Mouse (Mus musculus) G1E-ER4 (cell line): ENCODE results near the gene Rbbp8nl. TPM values are rescaled to one million over a fixed set of nuclear protein-coding genes. Genes with fewer than 3 reads are reported as not detected.

Experiments
- GATA1 ChIP-seq: IDR thresholded peaks from one replicate; pipeline ENCODE4 v1.8.0; 2012; ENCODE audit warnings: low read length, inconsistent platforms
- polyA plus RNA-seq: library from polyadenylated mRNA; stranded (reverse); fragments of >175 nt; gene quantifications from 2 replicates; pipeline ENCODE4 v1.2.3, GENCODE M21; 2012

Rbbp8nl gene
- not detected in 2 replicates for polyA plus RNA-seq

- TF ChIP-seq GATA1: no peak
These were observed at the start of gene Rbbp8nl for GRCm38 (mm10) chr2:180289440-180290108. TSS of gene Rbbp8nl (minus strand) at chr2:180289879.

DNA sequence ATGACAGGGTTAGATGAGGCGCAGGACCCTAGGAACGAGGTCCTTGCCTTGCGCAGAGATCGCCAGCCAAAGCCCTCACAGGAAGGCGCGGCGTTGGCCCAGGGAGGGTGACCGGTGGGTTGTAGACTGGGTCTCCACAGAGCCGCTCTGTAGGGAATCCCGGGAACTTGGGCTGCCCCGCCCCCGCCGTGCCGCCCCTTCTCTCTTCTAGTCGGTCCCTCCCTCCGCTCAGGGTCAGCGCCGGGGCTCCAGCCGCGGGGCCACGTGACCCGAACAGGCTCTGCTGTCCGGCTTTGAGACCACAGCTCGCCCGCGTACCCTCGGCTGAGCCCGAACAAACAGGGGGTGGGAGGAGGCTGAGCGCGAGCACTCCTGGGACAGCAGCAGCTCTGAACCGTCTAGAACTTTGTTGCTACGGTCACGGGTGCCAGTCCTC lies 44.9 kb upstream of the Rbbp8nl start, which contains the start of gene Gata5:
Gata5 (minus strand) TSS at position 149 of the 436 bp plus-strand sequence.
- no peak for TF ChIP-seq GATA1

GRCm38 (mm10) chr2:180333778-180334550 lies 44.3 kb upstream of the Rbbp8nl start:
- no peak for TF ChIP-seq GATA1

DNA sequence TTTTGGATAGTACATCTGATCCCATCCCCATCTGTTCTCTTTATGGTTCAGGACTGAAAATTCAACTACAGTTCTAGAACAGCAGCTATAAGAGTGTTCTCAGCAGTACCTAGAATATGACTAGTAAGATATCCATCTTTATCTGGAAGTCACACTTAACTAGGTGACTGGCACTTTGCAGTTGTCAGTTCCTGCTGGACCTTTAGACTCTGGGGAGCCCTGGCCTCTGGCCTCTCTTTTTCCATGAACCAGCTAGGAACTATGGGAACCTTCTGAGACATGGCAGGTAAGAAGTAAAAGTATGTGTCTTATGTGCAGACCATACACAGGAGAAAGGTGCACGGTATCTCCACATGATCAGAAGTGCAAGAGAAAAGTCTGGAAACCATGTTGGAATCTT lies 39.8 kb upstream of the Rbbp8nl start:
- no peak for TF ChIP-seq GATA1

GRCm38 (mm10) chr2:180322674-180323355 lies 33.1 kb upstream of the Rbbp8nl start:
- TF ChIP-seq GATA1: no peak

DNA sequence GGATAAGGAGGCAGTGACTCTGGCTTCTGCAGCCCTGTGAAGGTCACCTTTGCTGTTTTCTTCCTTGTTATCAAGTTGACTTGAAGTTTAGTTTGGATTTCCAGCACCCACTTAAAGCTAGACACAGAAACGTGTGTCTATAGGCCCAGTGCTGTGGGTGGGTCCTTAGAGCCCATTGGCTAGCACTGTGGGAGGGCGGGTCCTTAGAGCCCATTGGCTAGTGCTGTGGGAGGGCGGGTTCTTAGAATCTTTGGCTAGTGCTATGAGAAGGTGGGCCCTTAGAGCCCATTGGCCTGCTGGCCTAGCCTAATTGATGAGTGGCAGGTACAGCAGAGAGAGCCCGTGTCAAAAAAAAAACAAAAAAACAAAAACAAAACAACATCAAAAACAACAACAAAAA lies 30.5 kb upstream of the Rbbp8nl start:
- TF ChIP-seq GATA1: no peak

GRCm38 (mm10) chr2:180317591-180317990 lies 27.9 kb upstream of the Rbbp8nl start:
- TF ChIP-seq GATA1: no peak

DNA sequence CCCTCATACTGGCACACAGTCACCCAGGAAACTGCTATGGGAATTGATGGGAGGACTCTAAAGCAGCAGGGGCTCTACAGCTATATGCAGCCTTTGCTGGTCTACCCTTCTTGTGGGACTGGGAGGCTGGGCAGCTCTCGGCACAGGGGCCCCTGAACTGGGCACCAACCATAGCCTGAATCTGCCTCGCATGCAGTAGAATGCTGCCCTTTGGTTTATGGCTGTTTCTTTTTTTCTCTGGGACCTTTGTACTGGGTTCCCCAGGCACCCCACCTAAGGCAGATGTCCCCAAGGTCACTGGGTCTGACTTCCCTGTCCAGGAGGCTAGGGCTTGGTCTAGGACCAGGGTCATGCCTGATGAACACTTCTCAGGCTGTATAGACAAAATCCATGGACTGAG lies 24.6 kb upstream of the Rbbp8nl start:
- TF ChIP-seq GATA1: no peak

GRCm38 (mm10) chr2:180311147-180311546 lies 21.5 kb upstream of the Rbbp8nl start:
- TF ChIP-seq GATA1: no peak

DNA sequence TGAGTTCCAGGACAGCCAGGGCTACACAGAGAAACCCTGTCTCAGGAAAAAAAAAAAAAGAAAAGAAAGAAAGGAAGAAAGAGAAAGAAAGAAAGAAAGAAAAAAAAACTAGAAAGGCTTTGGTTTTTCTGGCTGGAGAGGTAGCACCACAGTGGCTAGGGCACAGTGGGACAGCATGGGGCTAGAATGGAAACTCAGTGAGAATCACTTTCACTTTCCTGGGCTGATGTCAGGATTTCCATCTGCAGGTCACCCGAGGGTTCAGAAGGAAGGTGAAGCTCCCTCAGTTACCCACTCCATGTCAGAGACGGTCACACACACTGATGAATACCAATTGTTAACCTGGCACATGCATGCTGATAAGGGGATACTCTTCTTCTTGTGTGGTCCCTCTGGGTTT lies 18.0 kb upstream of the Rbbp8nl start:
- no peak for TF ChIP-seq GATA1

GRCm38 (mm10) chr2:180306423-180307168 lies 16.9 kb upstream of the Rbbp8nl start:
- no peak for TF ChIP-seq GATA1

- no peak for TF ChIP-seq GATA1
These were observed 16.3 kb upstream of the Rbbp8nl start for GRCm38 (mm10) chr2:180306009-180306408.

DNA sequence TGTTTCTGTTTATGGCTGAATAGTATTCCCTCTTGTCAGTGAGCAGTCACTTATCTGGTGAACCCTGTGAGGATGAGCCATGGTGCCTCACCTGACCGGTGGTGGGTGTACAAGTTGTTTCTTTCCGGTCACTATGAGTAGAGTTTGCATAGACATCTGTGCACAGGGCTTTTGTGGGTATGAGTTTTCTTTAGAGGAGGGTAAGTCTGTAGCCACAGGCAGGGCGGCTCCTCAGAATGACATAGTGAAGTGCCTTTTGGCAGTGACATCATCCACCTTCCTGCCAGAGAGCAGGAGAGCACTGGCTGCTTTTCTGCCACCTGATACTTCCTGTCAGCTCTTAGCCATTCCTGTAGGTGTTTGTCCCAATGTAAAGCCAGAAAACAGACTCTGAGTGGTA lies 15.8 kb upstream of the Rbbp8nl start:
- TF ChIP-seq GATA1: no peak

GRCm38 (mm10) chr2:180304554-180304953 lies 14.9 kb upstream of the Rbbp8nl start:
- TF ChIP-seq GATA1: no peak

- no peak for TF ChIP-seq GATA1
These were observed 13.8 kb upstream of the Rbbp8nl start for GRCm38 (mm10) chr2:180303468-180303867.
